Mouse (Mus musculus): ENCODE measurements around the gene Aplf. TPM values are rescaled to one million over a fixed set of nuclear protein-coding genes. Genes with fewer than 3 reads are reported as not detected.
"Not testable (repeated sequence)": the region's sequence is repeated elsewhere in the genome, so short reads cannot be mapped to it uniquely, and the experiment has no call there.

Gene Aplf
- polyA plus RNA-seq, 1 experiment from 2014 or later = 8.4 TPM

- TF ChIP-seq CTCF (IDR thresholded peaks at IDR 0.05; ENCODE audit: low read depth) (no peak), EP300 (optimal IDR thresholded peaks at IDR 0.05) (no peak)
- 94% methylated on average over 9 of the region's 9 CpGs for WGBS
- no peak overlapping the region for H3K27ac ChIP-seq (replicated peaks)
Observed at GRCm38 (mm10) chr6:87652670-87653069, 19.3 kb downstream of the Aplf start.

GRCm38 (mm10) chr6:87651787-87652186, 20.2 kb downstream of the Aplf start:
- DNase-seq (ENCODE audit: low spot score) (no peak), ATAC-seq (ENCODE audit: low FRiP score, low TSS enrichment) (no peak)
- H3K27me3 ChIP-seq (ENCODE audit: control insufficient read depth, insufficient read depth, low read length) = no peaks in the 10 kb centered on the region
- no peaks in the 10 kb centered on the region for H3K36me3 ChIP-seq (ENCODE audit: control insufficient read depth, insufficient read depth, low read length)
- no peak overlapping the region for H3K4me3 ChIP-seq (ENCODE audit: low read depth, low read length)
- 87% methylated on average over 5 of the region's 5 CpGs for WGBS
- TF ChIP-seq EP300 (optimal IDR thresholded peaks at IDR 0.05) (no peak), CTCF (IDR thresholded peaks at IDR 0.05; ENCODE audit: low read depth) (no peak)
- no peaks in the 10 kb centered on the region for H3K4me1 ChIP-seq (replicated peaks; ENCODE audit: control insufficient read depth, insufficient read depth)
- no peaks in the 10 kb centered on the region for H3K9me3 ChIP-seq (ENCODE audit: control insufficient read depth, low read length)
- no peak overlapping the region for H3K4me2 ChIP-seq (replicated peaks; ENCODE audit: low read depth)
- H3K27ac ChIP-seq (replicated peaks) = no peak overlapping the region
- no peak overlapping the region for H3K9ac ChIP-seq (ENCODE audit: low read length)

More at GRCm38 (mm10) chr6:87652670-87653069, 19.3 kb downstream of the Aplf start:
- DNase-seq (ENCODE audit: low spot score) = no peak
- no peak overlapping the region for H3K4me2 ChIP-seq (replicated peaks; ENCODE audit: low read depth)
- H3K4me1 ChIP-seq (replicated peaks; ENCODE audit: control insufficient read depth, insufficient read depth) = no peaks in the 10 kb centered on the region
- no peak overlapping the region for H3K9ac ChIP-seq (ENCODE audit: low read length)
- H3K27me3 ChIP-seq (ENCODE audit: control insufficient read depth, insufficient read depth, low read length) = no peaks in the 10 kb centered on the region
- H3K9me3 ChIP-seq (ENCODE audit: control insufficient read depth, low read length) = no peaks in the 10 kb centered on the region
- no peaks in the 10 kb centered on the region for H3K36me3 ChIP-seq (ENCODE audit: control insufficient read depth, insufficient read depth, low read length)
- no peak overlapping the region for H3K4me3 ChIP-seq (ENCODE audit: low read depth, low read length)
- no peak for ATAC-seq (ENCODE audit: low FRiP score, low TSS enrichment)

GRCm38 (mm10) chr6:87638134-87638660, 33.8 kb downstream of the Aplf start:
- no peak for DNase-seq (ENCODE audit: low spot score)
- H3K4me2 ChIP-seq (replicated peaks; ENCODE audit: low read depth) = no peak overlapping the region
- H3K27me3 ChIP-seq (ENCODE audit: control insufficient read depth, insufficient read depth, low read length) = no peaks in the 10 kb centered on the region
- no peak overlapping the region for H3K4me3 ChIP-seq (ENCODE audit: low read depth, low read length)
- TF ChIP-seq EP300 (optimal IDR thresholded peaks at IDR 0.05) (no peak), CTCF (IDR thresholded peaks at IDR 0.05; ENCODE audit: low read depth) (no peak)
- no peaks in the 10 kb centered on the region; the same call in 1 of the 2 replicates for H3K36me3 ChIP-seq (ENCODE audit: control insufficient read depth, insufficient read depth, low read length)
- H3K9me3 ChIP-seq (ENCODE audit: control insufficient read depth, low read length) = no peaks in the 10 kb centered on the region
- H3K27ac ChIP-seq (replicated peaks) = no peak overlapping the region
- no peak overlapping the region for H3K9ac ChIP-seq (ENCODE audit: low read length)
- no peaks in the 10 kb centered on the region for H3K4me1 ChIP-seq (replicated peaks; ENCODE audit: control insufficient read depth, insufficient read depth)
- WGBS = 33% methylated on average over 11 of the region's 11 CpGs
- ATAC-seq (ENCODE audit: low FRiP score, low TSS enrichment) = no peak

GRCm38 (mm10) chr6:87632176-87632575, 39.8 kb downstream of the Aplf start:
- peak; percentile 63 for ATAC-seq (ENCODE audit: low FRiP score, low TSS enrichment)
- 59% methylated on average over 4 of the region's 4 CpGs for WGBS
- H3K27ac ChIP-seq (replicated peaks) = no peak overlapping the region

GRCm38 (mm10) chr6:87628936-87629335, 43.1 kb downstream of the Aplf start:
- not testable (repeated sequence) for H3K27me3 ChIP-seq (ENCODE audit: control insufficient read depth, insufficient read depth, low read length); DNase-seq (ENCODE audit: low spot score); H3K4me2 ChIP-seq (replicated peaks; ENCODE audit: low read depth); H3K9me3 ChIP-seq (ENCODE audit: control insufficient read depth, low read length); H3K4me1 ChIP-seq (replicated peaks; ENCODE audit: control insufficient read depth, insufficient read depth); H3K4me3 ChIP-seq (ENCODE audit: low read depth, low read length); H3K27ac ChIP-seq (replicated peaks); H3K9ac ChIP-seq (ENCODE audit: low read length); H3K36me3 ChIP-seq (ENCODE audit: control insufficient read depth, insufficient read depth, low read length)
- peak; percentile 58; the same call in 1 of the 2 replicates for ATAC-seq (ENCODE audit: low FRiP score, low TSS enrichment)
- 81% methylated on average over 13 of the region's 15 CpGs for WGBS

More at GRCm38 (mm10) chr6:87632176-87632575, 39.8 kb downstream of the Aplf start:
- Histone ChIP-seq H3K4me1 (replicated peaks; ENCODE audit: control insufficient read depth, insufficient read depth) (no peaks in the 10 kb centered on the region), H3K4me2 (replicated peaks; ENCODE audit: low read depth) (no peak overlapping the region), H3K36me3 (ENCODE audit: control insufficient read depth, insufficient read depth, low read length) (no peaks in the 10 kb centered on the region), H3K27me3 (ENCODE audit: control insufficient read depth, insufficient read depth, low read length) (no peaks in the 10 kb centered on the region), H3K4me3 (ENCODE audit: low read depth, low read length) (no peak overlapping the region), H3K9me3 (ENCODE audit: control insufficient read depth, low read length) (no peaks in the 10 kb centered on the region), H3K9ac (ENCODE audit: low read length) (no peak overlapping the region)
- TF ChIP-seq EP300 (optimal IDR thresholded peaks at IDR 0.05) (no peak), CTCF (IDR thresholded peaks at IDR 0.05; ENCODE audit: low read depth) (no peak)
- DNase-seq (ENCODE audit: low spot score) = peak; percentile 36

GRCm38 (mm10) chr6:87623151-87623550, 48.8 kb downstream of the Aplf start:
- WGBS = 87% methylated on average over 3 of the region's 3 CpGs
- TF ChIP-seq CTCF (IDR thresholded peaks at IDR 0.05; ENCODE audit: low read depth) (no peak), EP300 (optimal IDR thresholded peaks at IDR 0.05) (no peak)
- no peaks in the 10 kb centered on the region for H3K27me3 ChIP-seq (ENCODE audit: control insufficient read depth, insufficient read depth, low read length)
- no peaks in the 10 kb centered on the region for H3K36me3 ChIP-seq (ENCODE audit: control insufficient read depth, insufficient read depth, low read length)
- no peak for DNase-seq (ENCODE audit: low spot score)
- no peak overlapping the region for H3K4me2 ChIP-seq (replicated peaks; ENCODE audit: low read depth)
- no peaks in the 10 kb centered on the region for H3K9me3 ChIP-seq (ENCODE audit: control insufficient read depth, low read length)
- no peak overlapping the region for H3K27ac ChIP-seq (replicated peaks)
- H3K4me1 ChIP-seq (replicated peaks; ENCODE audit: control insufficient read depth, insufficient read depth) = peaks cover 3% of the 10 kb centered on the region
- no peak for ATAC-seq (ENCODE audit: low FRiP score, low TSS enrichment)
- no peak overlapping the region for H3K9ac ChIP-seq (ENCODE audit: low read length)
- no peak overlapping the region for H3K4me3 ChIP-seq (ENCODE audit: low read depth, low read length)
